Mouse (Mus musculus): ENCODE measurements around the gene Ppp3ca. TPM values are rescaled to one million over a fixed set of nuclear protein-coding genes. Genes with fewer than 3 reads are reported as not detected.
A peak's percentile ranks its signal among the peaks of the same experiment; 100 is the strongest.

Ppp3ca gene
- 1,000 to 10,000 TPM; 1,278 to 1,345 TPM for total RNA-seq (2021)

- no peak for DNase-seq
Observed at GRCm38 (mm10) chr3:136670110-136670359, at the start of gene Ppp3ca. Gene Ppp3ca, plus strand, starts transcription at chr3:136670124.

- DNase-seq, result no peak
Observed at GRCm38 (mm10) chr3:136640544-136641230, 29.2 kb upstream of the Ppp3ca start.

- DNase-seq, result no peak
Observed at GRCm38 (mm10) chr3:136650966-136651365, 19.0 kb upstream of the Ppp3ca start.

GRCm38 (mm10) chr3:136651496-136651895, 18.4 kb upstream of the Ppp3ca start:
- DNase-seq, result no peak

GRCm38 (mm10) chr3:136656460-136657035, 13.4 kb upstream of the Ppp3ca start:
- DNase-seq, result no peak

GRCm38 (mm10) chr3:136658681-136659080, 11.2 kb upstream of the Ppp3ca start:
- DNase-seq, result no peak

GRCm38 (mm10) chr3:136665119-136665518, 4.8 kb upstream of the Ppp3ca start:
- no peak for DNase-seq

- DNase-seq, result peak; percentile 71 to 74
Observed at GRCm38 (mm10) chr3:136668072-136668471, 1.9 kb upstream of the Ppp3ca start.

- peak; percentile 100 for DNase-seq
Observed at GRCm38 (mm10) chr3:136669231-136670109, 454 bp upstream of the Ppp3ca start.

- DNase-seq, result peak; percentile 69 to 72
Observed at GRCm38 (mm10) chr3:136670360-136671131, 622 bp downstream of the Ppp3ca start.

- DNase-seq, result peak; percentile 69 to 72
Observed at GRCm38 (mm10) chr3:136671161-136671939, 1.4 kb downstream of the Ppp3ca start.

GRCm38 (mm10) chr3:136671940-136672278, 2.0 kb downstream of the Ppp3ca start:
- no peak for DNase-seq

GRCm38 (mm10) chr3:136672870-136673269, 2.9 kb downstream of the Ppp3ca start:
- DNase-seq, result no peak

GRCm38 (mm10) chr3:136673363-136673762, 3.4 kb downstream of the Ppp3ca start:
- no peak for DNase-seq

GRCm38 (mm10) chr3:136674486-136674885, 4.6 kb downstream of the Ppp3ca start:
- no peak for DNase-seq

- DNase-seq, result no peak
Observed at GRCm38 (mm10) chr3:136676991-136677390, 7.1 kb downstream of the Ppp3ca start.

GRCm38 (mm10) chr3:136678386-136678785, 8.5 kb downstream of the Ppp3ca start:
- DNase-seq, result no peak

GRCm38 (mm10) chr3:136679903-136680491, 10.1 kb downstream of the Ppp3ca start:
- no peak for DNase-seq

GRCm38 (mm10) chr3:136682242-136682641, 12.3 kb downstream of the Ppp3ca start:
- no peak for DNase-seq

GRCm38 (mm10) chr3:136684191-136684958, 14.5 kb downstream of the Ppp3ca start:
- no peak for DNase-seq

- no peak for DNase-seq
Observed at GRCm38 (mm10) chr3:136686429-136686828, 16.5 kb downstream of the Ppp3ca start.

All from layer of hippocampus, postnatal 36 days (tissue).